Mouse (Mus musculus): ENCODE measurements around the gene Tmem151a. TPM values are rescaled to one million over a fixed set of nuclear protein-coding genes. Genes with fewer than 3 reads are reported as not detected.

Gene Tmem151a
- polyA plus RNA-seq, 1 experiment from 2014 or later: 1.8 TPM

Other genes with a start within 250 kb of the Tmem151a start
- 46.9 and 49.6 TPM in 2 replicates for gene Ccs, start 246.2 kb downstream of the Tmem151a start, polyA plus RNA-seq (2016; fragmentation: Nextera tagmentation; extraction: Ambion mirVana)
- gene Ccdc87, start 246.2 kb downstream of the Tmem151a start, polyA plus RNA-seq (2016; fragmentation: Nextera tagmentation; extraction: Ambion mirVana): 0.11 and 0.33 TPM in 2 replicates
- gene Ctsf, start 230.4 kb downstream of the Tmem151a start, polyA plus RNA-seq (2016; fragmentation: Nextera tagmentation; extraction: Ambion mirVana): 38.8 and 52.5 TPM in 2 replicates
- 3.8 and 12.1 TPM in 2 replicates for gene Actn3, start 207.6 kb downstream of the Tmem151a start, polyA plus RNA-seq (2016; fragmentation: Nextera tagmentation; extraction: Ambion mirVana)
- gene Zdhhc24, start 206.9 kb downstream of the Tmem151a start, polyA plus RNA-seq (2016; fragmentation: Nextera tagmentation; extraction: Ambion mirVana): 17.6 and 19.5 TPM in 2 replicates
- 7.9 and 8.3 TPM in 2 replicates for gene Bbs1, start 178.9 kb downstream of the Tmem151a start, polyA plus RNA-seq (2016; fragmentation: Nextera tagmentation; extraction: Ambion mirVana)
- gene Dpp3, start 157.2 kb downstream of the Tmem151a start, polyA plus RNA-seq (2016; fragmentation: Nextera tagmentation; extraction: Ambion mirVana): 204 and 218 TPM in 2 replicates
- 2.1 and 3.7 TPM in 2 replicates for gene Peli3, start 142.4 kb downstream of the Tmem151a start, polyA plus RNA-seq (2016; fragmentation: Nextera tagmentation; extraction: Ambion mirVana)
- 157 and 163 TPM in 2 replicates for gene Mrpl11, start 123.4 kb downstream of the Tmem151a start, polyA plus RNA-seq (2016; fragmentation: Nextera tagmentation; extraction: Ambion mirVana)
- not detected in 2 replicates for gene Npas4, start 95.2 kb downstream of the Tmem151a start, polyA plus RNA-seq (2016; fragmentation: Nextera tagmentation; extraction: Ambion mirVana)
- gene Slc29a2, start 61.7 kb downstream of the Tmem151a start, polyA plus RNA-seq (2016; fragmentation: Nextera tagmentation; extraction: Ambion mirVana): 5.5 and 8.4 TPM in 2 replicates
- gene B4gat1, start 46.7 kb downstream of the Tmem151a start, polyA plus RNA-seq (2016; fragmentation: Nextera tagmentation; extraction: Ambion mirVana): 38.8 and 41.6 TPM in 2 replicates
- 2.4 and 3.2 TPM in 2 replicates for gene AC124502.3, start 46.6 kb downstream of the Tmem151a start, polyA plus RNA-seq (2016; fragmentation: Nextera tagmentation; extraction: Ambion mirVana)
- 86.8 and 91.8 TPM in 2 replicates for gene Brms1, start 44.2 kb downstream of the Tmem151a start, polyA plus RNA-seq (2016; fragmentation: Nextera tagmentation; extraction: Ambion mirVana)
- 2.3 and 3.0 TPM in 2 replicates for gene Rin1, start 35.0 kb downstream of the Tmem151a start, polyA plus RNA-seq (2016; fragmentation: Nextera tagmentation; extraction: Ambion mirVana)
- 26.9 and 39.1 TPM in 2 replicates for gene Cd248, start 17.5 kb downstream of the Tmem151a start, polyA plus RNA-seq (2016; fragmentation: Nextera tagmentation; extraction: Ambion mirVana)
- 87.1 and 92.0 TPM in 2 replicates for gene Yif1a, start 3.0 kb upstream of the Tmem151a start, polyA plus RNA-seq (2016; fragmentation: Nextera tagmentation; extraction: Ambion mirVana)
- gene Cnih2, start 13.0 kb upstream of the Tmem151a start, polyA plus RNA-seq (2016; fragmentation: Nextera tagmentation; extraction: Ambion mirVana): 42.1 and 115 TPM in 2 replicates
- 270 and 303 TPM in 2 replicates for gene Rab1b, start 21.5 kb upstream of the Tmem151a start, polyA plus RNA-seq (2016; fragmentation: Nextera tagmentation; extraction: Ambion mirVana)
- gene Klc2, start 33.0 kb upstream of the Tmem151a start, polyA plus RNA-seq (2016; fragmentation: Nextera tagmentation; extraction: Ambion mirVana): 35.5 and 45.8 TPM in 2 replicates
- gene Pacs1, start 187.6 kb upstream of the Tmem151a start, polyA plus RNA-seq (2016; fragmentation: Nextera tagmentation; extraction: Ambion mirVana): 23.7 and 26.1 TPM in 2 replicates
- 438 and 456 TPM in 2 replicates for gene Sf3b2, start 209.9 kb upstream of the Tmem151a start, polyA plus RNA-seq (2016; fragmentation: Nextera tagmentation; extraction: Ambion mirVana)
- gene Gal3st3, start 212.8 kb upstream of the Tmem151a start, polyA plus RNA-seq (2016; fragmentation: Nextera tagmentation; extraction: Ambion mirVana): 11.7 and 19.1 TPM in 2 replicates

All from hindbrain, embryonic 10.5 days (tissue).